Mouse (Mus musculus) c-Kit-negative CD71-positive TER-119-positive erythroid progenitor cells, embryonic 14.5 days (primary cell): ENCODE measurements around the gene Msgn1.

Experiments used
- DNase-seq: peaks from one replicate; pipeline ENCODE4 v3.0.0-alpha.2; 2013; ENCODE audit warnings: low read depth, low spot score

The Msgn1 gene

GRCm38 (mm10) chr12:11208872-11209271 lies at the start of gene Msgn1:
Gene Msgn1 (minus strand): TSS chr12:11208972.
- DNase-seq = no peak

GRCm38 (mm10) chr12:11250322-11250721 lies 41.5 kb upstream of the Msgn1 start:
- DNase-seq = no peak

DNA sequence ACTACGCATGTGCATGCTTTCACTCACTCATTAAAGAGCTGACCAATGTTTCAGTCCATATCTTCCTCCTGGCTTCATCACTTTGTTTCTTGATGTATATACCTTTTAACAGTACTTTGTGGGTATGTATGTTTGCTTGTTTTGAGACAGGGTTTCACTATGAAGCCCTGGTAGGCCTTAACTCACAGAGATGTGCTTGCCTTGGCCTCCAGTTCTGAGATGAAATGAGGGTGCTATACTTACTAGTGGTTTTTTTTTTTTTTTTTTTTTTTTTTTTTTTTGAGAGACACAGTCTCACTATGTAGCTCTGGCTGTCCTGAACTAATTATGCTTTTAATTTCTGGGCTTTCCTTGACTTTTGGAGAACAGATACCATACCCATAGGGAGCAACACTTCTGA lies 38.7 kb upstream of the Msgn1 start:
- DNase-seq = no peak

GRCm38 (mm10) chr12:11235996-11236395 lies 27.2 kb upstream of the Msgn1 start:
- DNase-seq = no peak

DNA sequence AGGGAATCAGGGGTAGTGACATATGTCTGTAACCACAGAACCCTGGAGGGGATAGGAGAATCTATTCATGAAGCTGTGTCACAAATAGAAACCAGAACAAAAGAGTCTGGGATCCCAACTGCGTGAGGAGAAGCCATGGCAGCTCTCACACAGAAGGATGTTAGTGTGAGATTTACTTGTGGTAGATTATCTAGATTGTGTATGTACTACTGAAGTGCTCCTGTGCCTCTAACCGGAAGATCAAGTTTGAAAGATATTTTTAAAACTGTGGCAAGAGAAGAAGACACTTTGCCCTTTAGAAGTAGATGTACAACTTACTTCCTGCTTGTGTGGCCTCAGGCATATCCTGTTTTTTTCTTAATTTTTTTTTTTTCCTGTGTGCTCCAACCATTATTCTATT lies 21.5 kb upstream of the Msgn1 start:
- no peak for DNase-seq

DNA sequence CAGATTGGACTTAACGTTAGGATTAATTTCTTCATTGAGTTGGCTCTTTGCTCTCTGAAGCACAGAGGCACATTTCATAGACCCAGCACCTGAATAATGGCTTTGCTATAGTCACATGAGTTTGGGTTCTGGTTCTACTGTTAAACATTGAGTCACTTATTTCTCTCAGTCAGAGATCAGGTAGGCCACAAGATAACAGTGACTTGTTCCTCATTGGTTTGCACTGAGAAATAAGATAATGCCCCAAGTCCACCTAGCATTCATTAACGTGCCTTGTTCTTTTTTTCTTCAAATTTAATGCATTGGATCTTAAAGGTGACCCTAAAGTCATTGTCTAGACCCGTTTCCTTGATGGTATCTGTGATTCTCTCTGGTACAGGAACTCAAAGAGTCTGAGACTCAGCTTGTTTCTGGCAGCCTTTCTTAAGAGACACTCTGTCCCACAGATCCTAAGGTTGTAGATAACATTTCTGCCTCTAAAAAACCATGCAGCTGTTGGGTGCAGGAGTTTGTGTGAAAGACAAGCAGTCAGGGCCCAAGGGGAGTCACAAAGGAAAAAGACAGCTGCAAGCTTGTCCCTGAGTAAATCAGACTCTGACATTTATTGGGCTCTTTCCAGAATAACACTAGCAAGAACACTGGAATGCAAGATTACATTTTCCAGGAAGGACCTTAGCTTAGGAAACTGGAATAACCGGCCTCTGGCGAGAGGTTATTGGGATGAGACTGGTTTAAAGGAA lies 17.9 kb upstream of the Msgn1 start:
- DNase-seq = no peak

- no peak for DNase-seq
Measured at GRCm38 (mm10) chr12:11226123-11226522, 17.4 kb upstream of the Msgn1 start.

DNA sequence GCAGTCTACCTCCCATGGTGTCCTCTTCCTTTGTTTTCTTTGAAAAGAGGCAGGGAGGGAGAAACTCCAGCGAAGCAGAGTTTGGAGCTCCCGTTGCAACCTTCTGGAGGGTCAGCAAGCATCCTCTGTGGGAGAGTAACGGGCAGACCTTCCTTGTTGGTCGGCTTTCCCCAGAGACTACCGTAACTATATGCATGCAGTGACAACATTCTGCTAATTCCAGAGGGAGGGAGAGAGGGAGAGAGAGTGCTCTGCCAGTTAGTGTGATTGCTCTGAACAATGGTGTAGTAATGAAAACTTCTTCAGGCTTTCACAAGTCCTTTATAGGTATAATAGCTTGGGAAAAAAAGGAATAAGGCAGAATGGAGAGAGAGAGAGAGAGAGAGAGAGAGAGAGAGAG lies 15.9 kb upstream of the Msgn1 start:
- DNase-seq = no peak

- DNase-seq = no peak
Measured at GRCm38 (mm10) chr12:11223090-11223489, 14.3 kb upstream of the Msgn1 start.

DNA sequence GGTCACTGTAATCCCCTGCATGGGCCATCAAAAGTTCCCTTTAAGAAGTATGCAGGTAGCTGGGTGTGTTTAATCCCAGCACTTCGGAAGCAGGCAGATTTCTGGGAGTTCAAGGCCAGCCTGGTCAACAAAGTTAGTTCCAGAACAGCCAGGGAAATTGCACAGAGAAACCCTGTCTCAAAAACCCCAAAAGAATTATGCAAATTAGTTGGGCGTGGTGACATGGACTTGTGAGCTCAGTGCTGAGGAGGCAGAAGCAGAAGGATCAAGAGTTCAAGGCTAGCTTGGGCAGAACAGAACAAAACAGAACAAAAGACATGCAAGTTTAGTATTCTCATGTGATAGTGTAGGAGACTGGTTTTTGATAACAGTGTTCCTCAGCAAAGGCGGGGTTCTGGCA lies 13.8 kb upstream of the Msgn1 start:
- DNase-seq = no peak

DNA sequence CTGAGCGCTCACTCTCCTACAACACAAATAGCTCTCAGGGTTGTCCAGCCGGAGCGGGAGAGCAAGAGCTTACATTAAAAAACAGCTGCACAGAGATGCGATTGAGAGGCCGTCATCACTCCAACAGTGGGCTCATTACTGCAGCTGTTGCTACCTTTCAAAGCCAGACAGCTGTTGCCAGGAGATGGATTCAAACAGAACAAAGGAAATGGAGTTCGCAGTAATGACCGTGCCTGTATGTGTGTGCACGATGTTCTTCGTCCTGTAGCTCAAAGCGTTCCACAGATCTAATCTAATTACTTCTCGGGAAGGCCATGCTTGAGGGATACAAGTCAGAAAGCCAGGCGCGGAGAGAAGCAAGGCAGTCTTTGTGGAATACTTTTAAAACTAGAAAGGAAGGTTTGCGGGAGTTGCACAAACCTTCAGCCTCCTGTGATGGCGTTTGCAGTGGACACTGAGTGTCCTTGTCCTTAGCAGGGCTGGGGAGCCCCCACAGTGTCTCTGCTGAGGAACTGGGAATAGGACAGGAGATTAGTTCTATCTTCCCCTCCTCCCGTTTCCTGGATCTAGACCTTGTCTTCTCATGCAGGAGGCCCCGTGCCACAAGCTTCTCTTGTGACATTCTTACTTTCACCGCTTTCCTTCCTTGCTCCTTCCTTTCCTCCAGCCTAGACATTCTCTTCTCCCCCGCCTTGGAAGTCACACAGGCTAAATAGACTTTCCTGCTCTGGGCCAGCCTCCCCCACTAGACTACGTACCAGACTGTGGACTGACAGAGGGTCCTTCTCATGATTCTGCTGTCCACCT lies 13.0 kb upstream of the Msgn1 start:
- no peak for DNase-seq

- no peak for DNase-seq
Measured at GRCm38 (mm10) chr12:11217726-11218250, 9.0 kb upstream of the Msgn1 start.

DNA sequence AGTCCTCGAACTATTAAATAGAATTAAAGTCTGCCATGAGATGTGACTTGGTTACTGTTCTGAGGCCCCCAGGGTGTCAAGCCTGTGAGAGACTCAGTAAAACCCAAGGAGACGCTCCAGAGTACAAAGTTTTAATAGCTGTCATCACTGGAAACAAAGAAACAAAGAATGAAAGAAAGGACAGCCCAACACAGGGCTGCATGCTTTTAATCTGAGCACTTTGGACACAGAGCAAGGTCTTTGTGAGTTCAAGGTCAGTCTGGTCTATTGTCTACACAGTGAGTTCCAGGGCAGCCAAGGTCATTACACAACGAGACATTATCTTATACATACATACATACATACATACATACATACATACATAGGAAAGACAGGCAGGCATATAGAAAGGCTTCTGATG lies 7.7 kb upstream of the Msgn1 start:
- DNase-seq = no peak

DNA sequence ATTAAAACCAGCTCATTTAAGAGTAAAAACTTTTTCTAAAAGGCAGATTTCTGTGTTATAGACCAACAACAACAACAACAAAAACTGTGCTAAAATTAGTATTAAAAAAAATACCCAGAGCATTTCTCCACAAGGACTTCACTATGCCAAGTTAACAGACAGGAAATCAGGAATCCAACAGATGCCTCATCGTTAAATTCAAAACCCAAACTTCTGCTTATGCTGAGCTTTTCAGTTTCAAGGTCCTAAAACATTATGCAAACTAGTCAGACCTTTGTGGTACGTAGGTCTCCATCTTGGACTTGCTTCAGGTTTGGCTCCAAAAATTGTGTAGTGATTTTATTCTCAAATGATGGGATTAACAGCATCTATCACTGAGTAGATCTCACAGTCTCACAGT lies 6.8 kb upstream of the Msgn1 start:
- DNase-seq = no peak

DNA sequence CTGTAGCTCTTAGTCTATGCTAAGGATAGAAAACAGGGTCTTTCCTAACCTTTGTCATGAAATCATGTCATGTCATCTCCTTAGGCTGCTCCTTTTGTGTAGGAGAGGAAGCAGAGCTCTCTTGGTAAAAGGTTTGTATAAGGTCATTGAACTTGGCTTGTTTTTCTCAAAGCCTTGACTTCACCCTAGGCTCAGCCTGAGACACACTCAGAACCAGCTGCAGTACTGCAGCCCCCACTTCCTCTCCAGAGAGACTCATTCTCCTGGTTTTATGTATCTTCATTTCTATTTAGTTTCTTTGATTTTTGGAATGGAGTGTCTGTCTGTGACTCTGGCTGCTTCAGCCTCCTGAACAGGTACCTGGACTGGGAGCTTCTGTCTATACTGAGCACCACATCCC lies 6.0 kb upstream of the Msgn1 start:
- DNase-seq = no peak

GRCm38 (mm10) chr12:11212881-11213280 lies 4.1 kb upstream of the Msgn1 start:
- no peak for DNase-seq

DNA sequence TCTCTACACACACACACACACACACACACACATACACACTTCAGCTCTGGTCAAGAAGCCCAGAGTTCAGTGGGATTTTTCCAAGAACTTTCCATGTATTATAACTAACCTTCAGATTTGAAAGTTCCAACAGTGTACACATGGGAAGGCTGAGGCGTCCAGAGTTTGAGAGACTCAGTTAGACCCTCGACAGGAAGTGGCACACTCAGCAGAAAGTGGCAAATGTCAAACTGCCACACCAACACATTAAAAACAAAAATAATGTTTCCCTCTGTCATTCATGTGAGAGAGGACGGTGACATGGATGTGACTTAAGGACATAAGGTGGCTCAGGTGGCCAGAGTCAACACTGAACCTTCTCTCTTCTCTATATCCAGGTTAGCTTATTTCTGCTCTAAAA lies 1.6 kb upstream of the Msgn1 start:
- DNase-seq = no peak

DNA sequence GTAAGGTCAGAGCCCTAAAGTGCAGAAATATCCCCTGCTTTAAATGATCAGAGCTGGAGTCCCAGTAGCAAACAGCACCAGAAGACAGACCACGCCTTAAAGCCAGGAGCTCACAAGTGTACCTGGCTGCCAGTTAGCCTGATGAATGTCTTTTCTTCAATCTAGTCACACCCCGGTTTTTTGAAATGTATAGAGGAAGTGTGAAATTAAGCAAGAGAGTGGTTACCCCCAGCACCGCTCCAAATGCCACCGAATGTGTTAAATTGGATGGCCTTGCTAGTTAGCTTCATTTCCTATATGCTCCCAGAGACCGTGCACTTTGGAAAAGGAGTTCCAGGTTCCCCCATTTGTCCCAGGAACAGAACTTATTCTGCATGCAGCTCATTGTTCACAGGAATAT lies 864 bp upstream of the Msgn1 start:
- DNase-seq = no peak

DNA sequence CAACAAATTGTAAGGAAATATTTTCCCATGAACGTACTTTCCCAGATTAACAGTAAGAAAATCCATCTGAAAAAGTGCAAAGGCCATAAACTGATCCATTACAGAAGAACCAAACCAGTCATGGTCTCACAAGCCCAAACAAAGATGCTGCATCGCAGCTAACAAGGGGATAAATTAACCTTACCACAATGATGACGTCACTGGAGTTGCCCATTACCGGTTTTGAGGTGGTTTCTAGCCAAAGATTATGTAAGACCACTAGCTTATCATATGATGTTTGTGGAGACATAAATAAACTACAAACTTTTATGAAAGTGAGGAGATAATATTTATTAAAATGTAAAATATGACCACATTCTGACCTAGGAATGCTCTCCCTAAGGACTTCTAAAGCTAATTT lies 2.5 kb downstream of the Msgn1 start:
- no peak for DNase-seq

DNA sequence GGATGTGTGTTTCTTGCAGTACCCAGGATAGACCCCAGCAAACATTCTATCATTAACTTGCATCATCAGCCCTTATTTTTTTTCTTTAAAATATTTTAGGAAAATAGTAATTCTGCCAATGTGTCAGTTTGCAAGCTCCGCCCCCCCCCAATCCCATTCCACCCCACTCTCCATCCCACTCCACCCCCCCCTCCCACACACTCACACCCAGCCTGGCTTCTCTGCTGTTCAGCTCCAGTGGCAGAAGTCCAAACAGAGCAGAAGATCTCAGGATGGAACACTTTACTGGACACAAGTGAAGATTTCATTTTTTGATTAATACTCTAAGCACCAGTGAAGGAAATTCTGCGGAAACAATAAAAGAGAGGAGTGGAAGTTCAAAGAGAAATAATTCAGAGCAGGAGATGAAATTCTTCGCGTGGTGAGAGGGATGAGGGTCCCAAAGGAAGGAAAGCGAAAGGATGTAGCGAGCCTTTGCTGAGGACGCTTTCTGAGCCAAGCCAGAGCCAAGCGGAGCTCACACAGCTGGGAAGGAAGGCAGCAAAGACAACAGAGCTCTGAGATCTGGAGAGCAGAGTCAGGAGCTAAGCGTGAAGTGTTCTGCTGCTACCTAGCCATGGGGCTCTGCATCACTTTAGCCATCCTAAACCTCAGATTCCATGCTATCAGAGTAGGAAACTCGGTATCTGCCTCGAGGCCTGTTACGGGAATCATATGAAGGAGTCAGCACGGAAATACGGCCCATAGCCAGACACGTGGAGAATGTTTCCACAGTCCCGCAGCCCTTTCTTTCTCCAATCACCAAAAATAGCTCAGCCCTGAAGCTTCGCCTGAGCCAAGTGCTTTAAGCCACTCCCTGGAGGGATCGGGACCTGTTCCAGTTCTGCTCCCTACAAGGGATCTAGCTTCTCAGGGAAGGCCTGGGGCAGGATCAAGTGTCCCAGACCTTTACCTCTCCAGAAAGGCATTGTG lies 4.8 kb downstream of the Msgn1 start:
- DNase-seq = no peak

- no peak for DNase-seq
Measured at GRCm38 (mm10) chr12:11202476-11202875, 6.3 kb downstream of the Msgn1 start.

DNA sequence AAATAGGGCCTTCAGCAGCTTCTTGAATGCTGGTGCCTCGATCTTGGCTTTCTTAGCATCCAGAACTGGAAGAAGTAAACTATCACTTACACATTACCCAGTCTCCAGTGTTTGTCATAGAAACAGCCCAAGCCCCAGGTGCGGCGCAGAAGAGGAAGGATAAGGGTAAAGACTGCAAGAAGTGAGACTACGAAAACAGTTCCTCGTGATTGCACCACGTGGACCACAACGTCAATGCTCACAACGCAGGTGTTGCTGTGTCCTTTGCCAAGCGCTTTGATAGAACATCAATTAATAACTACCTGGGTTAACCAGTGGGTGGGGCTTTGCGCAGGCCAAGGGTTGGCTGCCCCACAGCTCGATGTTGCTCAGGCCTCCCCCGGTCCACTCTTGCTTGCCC lies 8.1 kb downstream of the Msgn1 start:
- DNase-seq = no peak
